Mouse (Mus musculus) heart, postnatal 10 days (tissue): ENCODE measurements around the gene Sae1. TPM values are rescaled to one million over a fixed set of nuclear protein-coding genes. Genes with fewer than 3 reads are reported as not detected.
A peak's percentile ranks its signal among the peaks of the same experiment; 100 is the strongest.

Experiments
- DNase-seq, 2 experiments: peaks; one replicate each; pipeline ENCODE4 v3.0.0; 2021
- intact Hi-C: fragments of 180-260 bp; cut with DNase I; formaldehyde crosslinking; loops from one replicate; pipeline ENCODE4 v1.15.1; 2025
- total RNA-seq, 2 experiments: library from RNA; stranded (reverse); gene quantifications; 2 replicates each; pipeline ENCODE4 v1.2.3; 2021

Sae1 gene
- total RNA-seq, 2 experiments from 2014 or later: 64.9 to 69.5 TPM

- intact Hi-C loops: no loop called here
- DNase-seq: no peak
Measured at GRCm38 (mm10) chr7:16364901-16365500, 22.6 kb downstream of the Sae1 start.

DNA sequence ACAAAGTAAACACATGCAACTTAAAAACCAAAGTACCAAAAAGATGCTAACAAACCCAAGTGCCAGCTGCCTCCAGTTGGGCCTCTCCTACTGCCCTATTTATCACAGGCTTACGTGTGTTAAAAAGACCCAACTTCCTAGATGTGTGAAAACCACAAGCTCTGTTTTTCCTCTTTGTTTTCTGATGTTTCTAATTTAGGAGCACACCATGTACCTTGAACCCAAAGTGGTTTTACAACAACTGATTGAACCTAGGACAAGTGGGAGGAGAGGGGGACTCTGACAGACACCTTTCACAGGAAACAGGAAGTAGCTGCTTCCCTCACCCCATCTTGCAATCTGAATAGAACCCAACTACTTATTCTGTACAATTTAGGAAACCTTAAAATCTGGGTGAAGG lies 23.3 kb downstream of the Sae1 start:
- intact Hi-C loops: no loop called here
- DNase-seq: no peak

GRCm38 (mm10) chr7:16357602-16358001 lies 30.0 kb downstream of the Sae1 start:
- intact Hi-C loops: no loop called here
- no peak for DNase-seq

GRCm38 (mm10) chr7:16355854-16356594 lies 31.6 kb downstream of the Sae1 start:
- no peak for DNase-seq
- intact Hi-C loops: no loop called here

- intact Hi-C loops: no loop called here
- DNase-seq: peak; percentile 31 to 32
Measured at GRCm38 (mm10) chr7:16349999-16350398, 37.6 kb downstream of the Sae1 start.

DNA sequence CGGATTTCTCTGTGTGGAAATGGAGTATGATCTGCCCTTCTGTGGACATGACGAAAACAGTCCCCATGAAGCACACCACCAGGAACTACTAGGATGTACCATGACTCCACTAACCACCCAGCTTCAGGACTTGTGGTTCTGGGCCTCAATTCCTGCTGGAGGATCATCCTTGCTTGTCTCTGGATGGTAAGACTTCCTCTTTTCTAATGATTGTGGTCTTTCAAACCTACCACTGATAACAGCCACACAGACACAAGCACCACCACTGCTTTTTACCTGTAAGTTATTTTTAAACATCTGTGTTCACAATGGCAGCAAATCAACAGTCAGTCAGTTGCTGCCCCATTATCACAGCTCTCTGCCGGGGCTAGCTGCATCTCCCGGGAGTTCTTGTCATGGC lies 42.3 kb downstream of the Sae1 start:
- intact Hi-C loops: no loop called here
- DNase-seq: no peak

- DNase-seq: no peak
- intact Hi-C loops: no loop called here
Measured at GRCm38 (mm10) chr7:16344598-16344997, 43.0 kb downstream of the Sae1 start.

DNA sequence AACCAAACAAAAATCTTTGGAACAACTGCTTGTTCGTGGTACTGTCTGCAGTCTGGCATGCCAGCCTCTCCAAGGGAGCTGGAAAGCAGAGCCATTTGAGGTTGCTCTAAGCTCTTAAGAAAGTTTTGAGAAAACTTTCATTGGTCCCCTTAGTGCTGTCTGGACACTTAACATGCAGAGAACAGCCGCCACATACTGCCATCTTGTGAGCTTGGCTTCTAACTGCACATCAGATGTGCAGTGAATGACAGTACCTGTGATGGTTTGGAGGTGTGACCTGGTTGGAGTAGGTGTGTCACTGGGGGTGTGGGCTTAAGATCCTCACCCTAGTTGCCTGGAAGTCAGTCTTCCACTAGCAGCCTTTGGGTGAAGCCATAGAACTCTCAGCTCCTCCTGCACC lies 49.9 kb downstream of the Sae1 start:
- intact Hi-C loops: no loop called here
- no peak for DNase-seq

GRCm38 (mm10) chr7:16329146-16329545 lies 58.5 kb downstream of the Sae1 start:
- intact Hi-C loops: no loop called here
- no peak for DNase-seq

- DNase-seq: no peak
- intact Hi-C loops: loop anchor here (1.0 to 2.0 kb wide), 3 partner anchors 12 to 46 kb away; no protein-coding TSS in a partner anchor
Measured at GRCm38 (mm10) chr7:16326607-16326971, 61.0 kb downstream of the Sae1 start.

DNA sequence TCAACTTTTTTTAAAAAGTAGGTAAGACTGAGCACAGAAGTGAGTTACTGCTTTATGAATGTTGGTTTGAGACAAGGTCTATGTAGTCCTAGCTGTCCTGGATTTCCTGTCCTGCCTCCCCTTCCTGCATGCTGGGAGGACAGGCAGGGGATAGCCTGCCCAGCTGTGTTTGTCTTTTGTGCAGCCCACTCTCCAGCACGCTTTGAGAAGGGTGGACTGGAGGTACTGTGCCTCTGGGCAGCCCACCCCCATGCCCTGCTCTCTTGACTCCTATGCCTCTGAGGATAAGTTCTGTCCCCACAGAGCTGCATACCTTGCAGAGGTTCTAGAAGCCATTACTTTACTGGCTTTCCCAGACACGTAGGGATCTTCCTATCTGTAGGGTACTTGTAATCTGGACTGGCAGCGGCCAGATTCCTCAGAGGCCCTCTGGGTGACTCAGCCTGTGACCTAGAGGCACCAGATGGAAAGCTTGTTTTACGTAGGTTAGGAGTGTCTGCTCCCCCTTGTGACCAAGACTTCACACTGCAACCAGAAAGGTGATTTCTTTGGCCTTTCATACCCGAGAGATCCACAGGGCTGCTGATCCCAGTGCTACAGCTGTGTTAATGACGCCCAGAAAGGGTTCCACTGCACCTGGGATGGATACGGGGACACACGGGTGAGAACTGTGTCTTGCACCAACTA lies 61.5 kb downstream of the Sae1 start:
- peak; percentile 82 to 84 for DNase-seq
- intact Hi-C loops: loop anchor here (1.0 to 2.0 kb wide), 3 partner anchors 12 to 47 kb away; no protein-coding TSS in a partner anchor

- no peak for DNase-seq
- intact Hi-C loops: no loop called here
Measured at GRCm38 (mm10) chr7:16324661-16325060, 62.9 kb downstream of the Sae1 start.

DNA sequence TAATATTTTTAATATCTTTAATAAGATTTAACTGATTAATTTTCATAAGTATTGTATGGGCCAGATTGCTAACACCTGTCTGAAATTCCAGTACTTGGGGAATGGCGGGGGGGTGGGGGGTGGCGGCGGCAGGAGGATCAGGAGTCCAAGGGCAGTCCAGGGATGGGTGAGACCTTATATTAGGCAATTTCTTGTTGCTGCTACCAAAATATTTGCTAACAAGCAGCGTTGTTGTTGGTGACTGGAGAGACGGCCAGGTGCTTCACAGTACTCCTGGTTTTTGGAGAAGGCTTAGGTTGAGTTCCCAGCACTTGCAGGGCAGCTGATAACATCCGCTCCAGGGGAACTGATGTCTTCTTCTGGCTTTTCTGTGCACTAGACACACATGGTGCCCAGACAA lies 67.1 kb downstream of the Sae1 start:
- intact Hi-C loops: no loop called here

DNA sequence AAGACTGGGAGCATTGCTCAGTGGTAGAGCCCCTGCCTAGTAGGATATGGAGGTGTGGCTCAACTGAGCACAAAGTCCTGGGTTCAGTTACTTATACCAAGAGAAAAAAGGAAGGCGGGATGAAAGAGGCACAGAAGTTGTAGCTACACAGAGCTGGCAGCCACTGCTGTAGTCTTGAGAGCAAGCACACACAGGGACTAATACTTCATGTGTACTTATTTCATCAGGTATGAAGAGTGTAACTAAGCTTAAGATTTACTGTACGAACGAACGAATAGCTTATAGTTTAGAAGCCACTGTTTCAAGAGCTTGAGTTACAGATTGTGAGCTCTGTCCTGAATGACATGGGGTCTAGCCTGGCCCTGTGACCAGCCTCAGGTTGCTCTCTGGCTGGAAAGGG lies 68.4 kb downstream of the Sae1 start:
- intact Hi-C loops: no loop called here
- no peak for DNase-seq

More for the DNA sequence above, 67.1 kb downstream of the Sae1 start:
- DNase-seq: no peak

DNA sequence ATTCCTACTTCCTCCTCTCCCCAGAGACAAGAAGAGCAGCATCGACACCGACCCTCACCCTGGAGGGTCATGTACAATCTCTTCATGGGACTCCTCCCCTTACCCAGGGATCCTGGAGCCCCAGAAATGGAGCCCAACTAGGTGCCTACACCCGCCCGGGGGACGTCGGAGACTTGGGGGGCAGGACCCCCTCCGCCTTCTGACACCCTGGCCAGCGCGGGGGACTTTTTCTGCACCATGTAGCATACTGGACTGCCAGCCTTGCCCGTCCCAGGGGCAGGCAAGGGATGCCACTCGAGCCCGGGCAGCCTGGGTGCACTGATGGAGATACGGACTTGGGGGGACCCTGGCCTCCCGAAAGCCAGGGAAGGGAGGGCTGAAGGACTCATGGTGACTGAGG lies 70.5 kb downstream of the Sae1 start:
- intact Hi-C loops: no loop called here
- DNase-seq: no peak

DNA sequence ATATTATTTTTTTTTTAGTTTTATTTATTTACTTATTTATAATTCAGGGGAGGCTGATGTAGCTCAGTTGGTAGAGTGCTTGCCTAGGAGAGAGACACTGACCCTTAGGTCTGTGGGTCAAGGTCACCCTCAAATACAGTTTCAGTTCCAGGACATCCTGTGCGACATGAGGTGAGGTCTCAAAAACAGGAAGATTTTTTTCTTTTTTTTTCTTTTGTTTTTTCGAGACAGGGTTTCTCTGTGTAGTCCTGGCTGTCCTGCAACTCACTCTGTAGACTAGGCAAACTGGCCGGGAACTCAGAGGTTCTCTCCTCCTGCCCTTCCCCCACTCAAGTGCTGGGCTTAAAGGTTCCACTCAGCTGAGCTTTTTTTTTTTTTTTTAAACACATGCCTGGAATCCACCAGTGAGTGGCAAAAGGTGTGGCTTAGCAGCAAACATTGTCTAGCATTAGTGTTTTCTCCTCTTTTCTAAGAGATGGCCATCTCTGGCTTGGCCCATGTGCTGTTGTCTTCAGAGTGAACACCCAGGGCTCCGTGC lies 72.3 kb downstream of the Sae1 start:
- intact Hi-C loops: no loop called here
- DNase-seq: no peak

DNA sequence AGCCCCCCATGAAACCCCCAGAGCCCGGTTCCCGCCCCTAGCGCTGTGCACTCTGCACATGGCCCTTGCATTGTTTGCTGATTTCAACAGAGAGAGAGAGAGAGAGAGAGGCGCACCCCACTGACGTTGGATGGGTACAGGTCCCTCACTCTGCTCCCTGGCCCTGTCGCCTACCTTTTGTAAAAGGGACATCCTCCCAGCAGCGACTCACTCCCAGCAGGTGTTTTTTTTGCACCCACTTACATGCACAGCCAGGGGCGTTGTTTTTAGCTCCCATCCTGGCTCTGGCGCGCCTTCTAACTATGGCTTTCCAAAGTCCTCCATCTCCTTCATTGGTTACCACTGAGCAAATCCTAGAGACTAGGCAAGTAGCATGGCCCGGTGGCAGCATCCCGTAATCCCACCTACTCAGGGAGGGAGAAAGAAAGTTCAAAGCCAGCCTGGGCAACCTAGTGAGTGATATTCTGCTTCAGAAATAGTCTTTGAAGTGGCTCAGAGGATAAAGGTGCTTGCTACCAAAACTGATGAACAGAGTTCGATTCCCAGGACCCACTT lies 73.3 kb downstream of the Sae1 start:
- no peak for DNase-seq
- intact Hi-C loops: loop anchor here (1.0 kb wide), 1 partner anchor 12 kb away; no protein-coding TSS in a partner anchor

- intact Hi-C loops: loop anchor here (1.0 kb wide), 1 partner anchor 13 kb away; no protein-coding TSS in a partner anchor
- peak; percentile 91 to 93 for DNase-seq
Measured at GRCm38 (mm10) chr7:16313481-16314220, 74.0 kb downstream of the Sae1 start.

DNA sequence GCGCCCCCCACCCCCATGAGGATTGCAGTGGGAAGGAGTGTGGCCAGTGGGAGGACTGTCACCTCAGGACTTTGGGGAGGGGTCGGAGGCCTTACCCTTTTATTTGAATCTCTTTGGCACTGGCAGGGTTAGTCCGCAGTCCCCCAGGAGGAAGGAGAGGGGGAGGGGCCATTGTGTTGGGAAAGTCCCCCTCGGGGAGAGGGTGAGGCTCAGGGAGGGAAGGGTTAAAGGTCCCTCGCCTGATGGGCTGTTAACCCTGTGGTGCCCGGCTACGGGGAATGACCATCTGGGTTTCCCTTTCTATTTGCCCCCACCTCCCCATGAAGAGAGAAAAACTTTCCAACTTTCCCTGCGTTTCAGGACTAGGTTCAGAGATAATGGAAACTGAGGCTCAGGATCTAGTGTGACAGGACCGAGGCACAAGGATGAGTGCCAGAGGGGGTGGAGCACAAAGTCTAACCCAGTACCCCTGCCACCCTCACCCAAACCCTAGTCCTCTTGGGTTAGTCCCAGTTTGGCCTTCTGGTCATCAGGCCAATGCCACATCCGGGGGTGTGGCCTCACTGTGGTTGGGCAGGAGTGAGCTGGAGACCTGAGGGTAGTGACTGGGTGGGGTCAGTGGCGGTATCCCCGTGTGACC lies 74.8 kb downstream of the Sae1 start:
- intact Hi-C loops: loop anchor here (1.0 kb wide), 1 partner anchor 17 kb away; no protein-coding TSS in a partner anchor
- peak; percentile 89 to 91 for DNase-seq
